Mouse (Mus musculus): ENCODE measurements around the gene Apol7a. TPM values are rescaled to one million over a fixed set of nuclear protein-coding genes. Genes with fewer than 3 reads are reported as not detected.

Gene Apol7a
- polyA plus RNA-seq, 2 experiments, result 0.26 to 0.56 TPM

DNA sequence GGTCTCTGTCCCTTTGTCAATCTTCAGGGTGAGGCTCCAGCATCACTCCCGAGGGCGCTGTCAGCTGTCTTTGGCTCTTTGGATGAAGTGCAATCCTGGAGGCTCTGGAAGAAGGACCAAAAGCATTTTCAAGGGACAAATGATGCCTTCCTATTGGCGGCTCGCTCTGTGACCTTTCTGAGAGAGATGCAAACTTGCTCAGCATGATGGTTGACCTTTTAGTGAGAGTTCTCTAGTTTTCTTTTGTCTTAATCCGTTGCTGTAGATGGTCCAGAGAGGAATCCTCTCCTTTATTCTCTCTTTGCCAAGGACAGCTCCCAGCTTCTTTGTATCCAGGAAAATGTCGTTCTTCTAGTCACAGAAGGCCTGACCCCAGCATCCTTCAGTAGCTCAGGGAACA lies 39.8 kb downstream of the Apol7a start:
- ATAC-seq (ENCODE audit: insufficient read depth) (no peak), DNase-seq (ENCODE audit: low read depth in 3 of 3, low spot score in 3 of 3) (no peak)
- Histone ChIP-seq H3K4me3 (ENCODE audit: insufficient read depth in 1 of 2, low read depth in 2 of 2, low read length in 2 of 2) (no peak overlapping the region), H3K27me3 (ENCODE audit: control insufficient read depth, insufficient read depth, low read length) (no peaks in the 10 kb centered on the region), H3K9me3 (ENCODE audit: control insufficient read depth, low read length) (no peaks in the 10 kb centered on the region), H3K27ac (no peak overlapping the region), H3K4me2 (ENCODE audit: low read depth) (no peak overlapping the region), H3K4me1 (replicated peaks; ENCODE audit: control insufficient read depth in 2 of 2, insufficient read depth in 2 of 2, low read length in 1 of 2) (peaks cover 0 to 2% of the 10 kb centered on the region in 2 experiments; a peak in 2 of 4 replicates), H3K9ac (replicated peaks) (no peak overlapping the region), H3K36me3 (replicated peaks; ENCODE audit: control insufficient read depth, insufficient read depth, low read depth) (no peaks in the 10 kb centered on the region)
- no peak for TF ChIP-seq EP300 (IDR thresholded peaks at IDR 0.05; ENCODE audit: low read depth)
- no peak for TF ChIP-seq CTCF (IDR thresholded peaks at IDR 0.05; ENCODE audit: low read depth)
- WGBS (ENCODE audit: insufficient replicate concordance), result 34% methylated on average over 6 of the region's 6 CpGs

- no peak overlapping the region for H3K9ac ChIP-seq (replicated peaks)
- no peaks in the 10 kb centered on the region for H3K36me3 ChIP-seq (replicated peaks; ENCODE audit: control insufficient read depth, insufficient read depth, low read depth)
- H3K9me3 ChIP-seq (ENCODE audit: control insufficient read depth, low read length), result no peaks in the 10 kb centered on the region
- peak overlapping the region in 1 of 2 experiments; percentile 28; a peak in 3 of 4 replicates for H3K4me3 ChIP-seq (ENCODE audit: insufficient read depth in 1 of 2, low read depth in 2 of 2, low read length in 2 of 2)
- no peaks in the 10 kb centered on the region for H3K27me3 ChIP-seq (ENCODE audit: control insufficient read depth, insufficient read depth, low read length)
- ATAC-seq (ENCODE audit: insufficient read depth) (peak; percentile 60; the same call in 1 of the 2 replicates), DNase-seq (ENCODE audit: low read depth in 3 of 3, low spot score in 3 of 3) (no peak)
- peaks cover 0 to 2% of the 10 kb centered on the region in 2 experiments; a peak in 2 of 4 replicates for H3K4me1 ChIP-seq (replicated peaks; ENCODE audit: control insufficient read depth in 2 of 2, insufficient read depth in 2 of 2, low read length in 1 of 2)
- WGBS (ENCODE audit: insufficient replicate concordance), result 4% methylated on average over 25 of the region's 29 CpGs
- H3K27ac ChIP-seq, result no peak overlapping the region
- H3K4me2 ChIP-seq (ENCODE audit: low read depth), result peak overlapping the region; percentile 45
- TF ChIP-seq EP300 (IDR thresholded peaks at IDR 0.05; ENCODE audit: low read depth) (no peak), CTCF (IDR thresholded peaks at IDR 0.05; ENCODE audit: low read depth) (peak; percentile 90)
Measured at GRCm38 (mm10) chr15:77358320-77359040, 40.4 kb downstream of the Apol7a start.

GRCm38 (mm10) chr15:77356248-77356810 lies 42.6 kb downstream of the Apol7a start:
- Histone ChIP-seq H3K9ac (replicated peaks) (no peak overlapping the region), H3K4me3 (ENCODE audit: insufficient read depth in 1 of 2, low read depth in 2 of 2, low read length in 2 of 2) (no peak overlapping the region), H3K4me1 (replicated peaks; ENCODE audit: control insufficient read depth in 2 of 2, insufficient read depth in 2 of 2, low read length in 1 of 2) (peaks cover 0 to 3% of the 10 kb centered on the region in 2 experiments; a peak in 2 of 4 replicates), H3K27ac (no peak overlapping the region), H3K4me2 (ENCODE audit: low read depth) (peak overlapping the region; percentile 20; the same call in 1 of the 2 replicates), H3K27me3 (ENCODE audit: control insufficient read depth, insufficient read depth, low read length) (no peaks in the 10 kb centered on the region), H3K9me3 (ENCODE audit: control insufficient read depth, low read length) (no peaks in the 10 kb centered on the region), H3K36me3 (replicated peaks; ENCODE audit: control insufficient read depth, insufficient read depth, low read depth) (no peaks in the 10 kb centered on the region)
- DNase-seq (ENCODE audit: low read depth in 3 of 3, low spot score in 3 of 3) (no peak), ATAC-seq (ENCODE audit: insufficient read depth) (no peak)
- TF ChIP-seq CTCF (IDR thresholded peaks at IDR 0.05; ENCODE audit: low read depth) (no peak), EP300 (IDR thresholded peaks at IDR 0.05; ENCODE audit: low read depth) (no peak)
- 11% methylated on average over 11 of the region's 11 CpGs for WGBS (ENCODE audit: insufficient replicate concordance)

DNA sequence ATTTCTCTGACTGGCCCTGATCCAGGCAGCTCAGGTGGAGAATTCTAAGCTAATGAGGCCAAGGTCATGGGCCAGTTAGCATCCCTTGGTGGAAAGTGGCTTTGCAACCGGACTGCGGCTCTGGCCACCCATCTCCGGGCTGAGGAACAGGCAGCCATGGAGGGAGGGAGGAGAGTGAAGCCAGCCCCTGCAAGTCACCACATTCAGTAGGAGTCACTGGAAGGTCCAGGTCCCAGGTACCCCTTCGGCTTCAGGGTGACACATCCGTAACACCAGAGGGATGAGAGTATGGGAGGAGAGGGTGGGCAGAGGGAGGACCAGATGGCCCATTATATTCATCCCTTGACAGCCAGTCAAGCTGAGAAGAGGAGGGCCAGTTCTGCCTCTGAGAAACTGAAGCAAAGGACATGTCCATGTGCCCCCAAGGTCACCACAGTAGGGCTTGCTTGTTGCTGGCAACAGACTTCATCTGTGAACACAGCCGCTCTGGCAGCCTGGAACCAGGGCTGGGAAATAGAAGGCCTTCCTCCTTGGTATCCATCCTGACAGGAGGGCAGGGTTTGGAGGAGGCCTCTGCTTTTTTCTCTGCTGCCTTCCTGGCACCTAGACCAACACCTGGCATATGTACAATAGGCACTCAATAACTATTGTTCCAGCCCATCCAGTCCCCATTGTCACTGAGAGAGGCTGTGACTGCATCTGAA lies 43.9 kb downstream of the Apol7a start:
- WGBS (ENCODE audit: insufficient replicate concordance), result 61% methylated on average over 6 of the region's 6 CpGs

DNA sequence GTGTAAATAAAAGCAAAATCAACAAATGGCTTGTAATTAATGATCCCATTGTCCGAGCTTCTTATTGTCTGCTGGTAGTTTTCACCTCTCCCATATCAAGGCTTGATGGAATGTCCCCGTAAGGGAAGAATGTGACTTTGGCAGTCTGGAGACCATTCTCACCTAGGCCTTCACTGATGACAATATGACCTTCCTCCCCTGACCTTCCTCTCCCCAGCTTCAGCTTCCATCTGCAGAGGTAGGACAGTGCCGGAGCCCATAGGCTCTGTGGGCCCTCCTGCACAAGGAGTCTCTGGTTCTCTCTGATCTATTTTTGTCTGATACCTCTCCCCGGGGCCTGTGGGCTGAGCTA lies 44.4 kb downstream of the Apol7a start:
- TF ChIP-seq CTCF (IDR thresholded peaks at IDR 0.05; ENCODE audit: low read depth) (no peak), EP300 (IDR thresholded peaks at IDR 0.05; ENCODE audit: low read depth) (no peak)
- Histone ChIP-seq H3K9me3 (ENCODE audit: control insufficient read depth, low read length) (no peaks in the 10 kb centered on the region), H3K4me3 (ENCODE audit: insufficient read depth in 1 of 2, low read depth in 2 of 2, low read length in 2 of 2) (no peak overlapping the region), H3K27ac (no peak overlapping the region), H3K4me2 (ENCODE audit: low read depth) (no peak overlapping the region), H3K36me3 (replicated peaks; ENCODE audit: control insufficient read depth, insufficient read depth, low read depth) (no peaks in the 10 kb centered on the region), H3K9ac (replicated peaks) (no peak overlapping the region), H3K4me1 (replicated peaks; ENCODE audit: control insufficient read depth in 2 of 2, insufficient read depth in 2 of 2, low read length in 1 of 2) (peaks cover 0 to 3% of the 10 kb centered on the region in 2 experiments; a peak in 2 of 4 replicates), H3K27me3 (ENCODE audit: control insufficient read depth, insufficient read depth, low read length) (no peaks in the 10 kb centered on the region)
- ATAC-seq (ENCODE audit: insufficient read depth) (no peak), DNase-seq (ENCODE audit: low read depth in 3 of 3, low spot score in 3 of 3) (no peak)
- 49% methylated on average over 4 of the region's 4 CpGs for WGBS (ENCODE audit: insufficient replicate concordance)

More for the DNA sequence above, 43.9 kb downstream of the Apol7a start:
- H3K36me3 ChIP-seq (replicated peaks; ENCODE audit: control insufficient read depth, insufficient read depth, low read depth), result no peaks in the 10 kb centered on the region
- H3K4me2 ChIP-seq (ENCODE audit: low read depth), result no peak overlapping the region
- ATAC-seq (ENCODE audit: insufficient read depth) (no peak), DNase-seq (ENCODE audit: low read depth in 3 of 3, low spot score in 3 of 3) (no peak)
- H3K27ac ChIP-seq, result no peak overlapping the region
- no peak overlapping the region for H3K9ac ChIP-seq (replicated peaks)
- H3K27me3 ChIP-seq (ENCODE audit: control insufficient read depth, insufficient read depth, low read length), result no peaks in the 10 kb centered on the region
- no peak overlapping the region for H3K4me3 ChIP-seq (ENCODE audit: insufficient read depth in 1 of 2, low read depth in 2 of 2, low read length in 2 of 2)
- H3K4me1 ChIP-seq (replicated peaks; ENCODE audit: control insufficient read depth in 2 of 2, insufficient read depth in 2 of 2, low read length in 1 of 2), result peaks cover 0 to 3% of the 10 kb centered on the region in 2 experiments; a peak in 2 of 4 replicates
- TF ChIP-seq EP300 (IDR thresholded peaks at IDR 0.05; ENCODE audit: low read depth), result no peak
- no peak for TF ChIP-seq CTCF (IDR thresholded peaks at IDR 0.05; ENCODE audit: low read depth)
- H3K9me3 ChIP-seq (ENCODE audit: control insufficient read depth, low read length), result no peaks in the 10 kb centered on the region

All from liver, embryonic 14.5 days (tissue).